Mouse (Mus musculus) embryonic facial prominence, embryonic 15.5 days (tissue): ENCODE measurements around the gene Pbld2. TPM values are rescaled to one million over a fixed set of nuclear protein-coding genes. Genes with fewer than 3 reads are reported as not detected.

Experiments used
- ATAC-seq: fragments of 200-750 bp; cut with Nextera tagmentation; 2 replicates; pipeline ENCODE4 v1.8.0; 2017; ENCODE audit warnings: low read depth, moderate TSS enrichment; ENCODE audit not compliant: insufficient number of reproducible peaks, low FRiP score, low TSS enrichment
- H3K27ac ChIP-seq: fragments of 300-500 bp; sonication (generic); replicated peaks from 2 replicates; pipeline ENCODE4 v1.5.1; 2015; ENCODE audit warnings: mild to moderate bottlenecking, inconsistent platforms
- H3K27me3 ChIP-seq: fragments of 300-500 bp; sonication (generic); 2 replicates; pipeline ENCODE4 v1.6.1; 2015; ENCODE audit warnings: inconsistent platforms
- H3K36me3 ChIP-seq: fragments of 300-500 bp; sonication (generic); 2 replicates; pipeline ENCODE4 v1.6.1; 2015; ENCODE audit warnings: mild to moderate bottlenecking, inconsistent platforms
- H3K4me1 ChIP-seq: fragments of 300-500 bp; sonication (generic); 2 replicates; pipeline ENCODE4 v1.6.1; 2015; ENCODE audit warnings: inconsistent platforms
- H3K4me2 ChIP-seq: fragments of 300-500 bp; sonication (generic); replicated peaks from 2 replicates; pipeline ENCODE4 v1.6.1; 2015; ENCODE audit warnings: mild to moderate bottlenecking, inconsistent platforms
- H3K4me3 ChIP-seq: fragments of 300-500 bp; sonication (generic); replicated peaks from 2 replicates; pipeline ENCODE4 v1.5.1; 2015; ENCODE audit warnings: mild to moderate bottlenecking, inconsistent platforms
- H3K9ac ChIP-seq: fragments of 300-500 bp; sonication (generic); 2 replicates; pipeline ENCODE4 v1.6.1; 2015; ENCODE audit warnings: inconsistent platforms
- H3K9me3 ChIP-seq: fragments of 300-500 bp; sonication (generic); replicated peaks from 2 replicates; pipeline ENCODE4 v1.6.1; 2016; ENCODE audit warnings: inconsistent platforms
- WGBS: fragments of 180-500 bp; shearing (Covaris S2); methylation state at CpG from one replicate; pipeline ENCODE4 v1.1.7; 2015; 5-methylcytosine and 5-hydroxymethylcytosine counted together
- polyA plus RNA-seq: library from polyadenylated mRNA; unstranded; fragments of >200 nt; fragmentation: Nextera tagmentation; extraction: Ambion mirVana; gene quantifications from 2 replicates; pipeline ENCODE4 v1.2.1, GENCODE M21; 2015

Pbld2 gene
- polyA plus RNA-seq, 1 experiment from 2014 or later: 1.3 TPM

- Histone ChIP-seq H3K4me1 (no peaks in the 10 kb centered on the region), H3K36me3 (peaks cover 81% of the 10 kb centered on the region), H3K4me3 (no peak overlapping the region), H3K4me2 (no peak overlapping the region), H3K9me3 (no peaks in the 10 kb centered on the region), H3K27me3 (no peaks in the 10 kb centered on the region), H3K27ac (no peak overlapping the region), H3K9ac (no peak overlapping the region)
- ATAC-seq: no peak
- WGBS: 62% methylated on average over 3 of the region's 3 CpGs
Measured at GRCm38 (mm10) chr10:63008193-63008592, 15.9 kb upstream of the Pbld2 start.

GRCm38 (mm10) chr10:63010268-63010667, 13.8 kb upstream of the Pbld2 start:
- Histone ChIP-seq H3K4me2 (no peak overlapping the region), H3K36me3 (peaks cover 76% of the 10 kb centered on the region), H3K4me1 (no peaks in the 10 kb centered on the region), H3K9me3 (no peaks in the 10 kb centered on the region), H3K27me3 (no peaks in the 10 kb centered on the region), H3K27ac (no peak overlapping the region), H3K9ac (no peak overlapping the region), H3K4me3 (no peak overlapping the region)
- 0 out of 2 replicates have a peak, but pooled peaks have one; percentile 15 for ATAC-seq
- WGBS: 67% methylated on average over 4 of the region's 4 CpGs

- 72% methylated on average over 6 of the region's 6 CpGs for WGBS
- Histone ChIP-seq H3K4me3 (no peak overlapping the region), H3K9me3 (no peaks in the 10 kb centered on the region), H3K4me2 (no peak overlapping the region), H3K27ac (no peak overlapping the region), H3K36me3 (peaks cover 80% of the 10 kb centered on the region), H3K4me1 (no peaks in the 10 kb centered on the region), H3K9ac (no peak overlapping the region), H3K27me3 (no peaks in the 10 kb centered on the region)
- no peak for ATAC-seq
Measured at GRCm38 (mm10) chr10:63011556-63011955, 12.6 kb upstream of the Pbld2 start.

GRCm38 (mm10) chr10:63013476-63013875, 10.6 kb upstream of the Pbld2 start:
- Histone ChIP-seq H3K27ac (no peak overlapping the region), H3K36me3 (peaks cover 72% of the 10 kb centered on the region), H3K4me2 (no peak overlapping the region), H3K4me3 (no peak overlapping the region), H3K4me1 (no peaks in the 10 kb centered on the region), H3K9ac (no peak overlapping the region), H3K9me3 (no peaks in the 10 kb centered on the region), H3K27me3 (no peaks in the 10 kb centered on the region)
- ATAC-seq: no peak
- 87% methylated on average over 3 of the region's 3 CpGs for WGBS

GRCm38 (mm10) chr10:63014168-63014567, 9.9 kb upstream of the Pbld2 start:
- Histone ChIP-seq H3K9ac (no peak overlapping the region), H3K36me3 (peaks cover 69% of the 10 kb centered on the region), H3K4me3 (no peak overlapping the region), H3K9me3 (no peaks in the 10 kb centered on the region), H3K4me2 (no peak overlapping the region), H3K4me1 (no peaks in the 10 kb centered on the region), H3K27ac (no peak overlapping the region), H3K27me3 (no peaks in the 10 kb centered on the region)
- no peak for ATAC-seq
- WGBS: 85% methylated on average over 9 of the region's 9 CpGs

- no peak overlapping the region for H3K4me2 ChIP-seq
- H3K4me3 ChIP-seq: no peak overlapping the region
- 86% methylated on average over 6 of the region's 6 CpGs for WGBS
- H3K9ac ChIP-seq: no peak overlapping the region
- no peak for ATAC-seq
- H3K36me3 ChIP-seq: peaks cover 23% of the 10 kb centered on the region
- H3K9me3 ChIP-seq: no peaks in the 10 kb centered on the region
- H3K4me1 ChIP-seq: peaks cover 16% of the 10 kb centered on the region
- no peak overlapping the region for H3K27ac ChIP-seq
- H3K27me3 ChIP-seq: no peaks in the 10 kb centered on the region
Measured at GRCm38 (mm10) chr10:63019304-63019703, 4.8 kb upstream of the Pbld2 start.

- Histone ChIP-seq H3K4me2 (peak overlapping the region; percentile 63), H3K4me1 (peaks cover 34% of the 10 kb centered on the region), H3K27ac (0 out of 2 replicates have a peak overlapping the region, but pooled peaks have one; percentile 100), H3K27me3 (no peaks in the 10 kb centered on the region), H3K36me3 (peaks cover 7% of the 10 kb centered on the region), H3K4me3 (peak overlapping the region; percentile 74), H3K9ac (0 out of 2 replicates have a peak overlapping the region, but pooled peaks have one; percentile 89), H3K9me3 (no peaks in the 10 kb centered on the region)
- no peak for ATAC-seq
- 35% methylated on average over 4 of the region's 4 CpGs for WGBS
Measured at GRCm38 (mm10) chr10:63021702-63022101, 2.4 kb upstream of the Pbld2 start.

- no peaks in the 10 kb centered on the region for H3K27me3 ChIP-seq
- no peaks in the 10 kb centered on the region for H3K36me3 ChIP-seq
- H3K9me3 ChIP-seq: no peaks in the 10 kb centered on the region
- H3K27ac ChIP-seq: peak overlapping the region; percentile 100
- peak overlapping the region; percentile 89 for H3K9ac ChIP-seq
- H3K4me3 ChIP-seq: peak overlapping the region; percentile 74
- ATAC-seq: no peak
- WGBS: under 1% methylated on average over 27 of the region's 27 CpGs
- peaks cover 34% of the 10 kb centered on the region for H3K4me1 ChIP-seq
- H3K4me2 ChIP-seq: peak overlapping the region; percentile 63
Measured at GRCm38 (mm10) chr10:63022541-63023120, 1.5 kb upstream of the Pbld2 start.

- peaks cover 34% of the 10 kb centered on the region for H3K4me1 ChIP-seq
- H3K36me3 ChIP-seq: no peaks in the 10 kb centered on the region
- H3K9me3 ChIP-seq: no peaks in the 10 kb centered on the region
- H3K9ac ChIP-seq: peak overlapping the region; percentile 89
- ATAC-seq: peak; percentile 48
- peak overlapping the region; percentile 100 for H3K27ac ChIP-seq
- H3K4me2 ChIP-seq: peak overlapping the region; percentile 63
- H3K4me3 ChIP-seq: peak overlapping the region; percentile 74
- under 1% methylated on average over 67 of the region's 68 CpGs for WGBS
- no peaks in the 10 kb centered on the region for H3K27me3 ChIP-seq
Measured at GRCm38 (mm10) chr10:63023121-63023748, 880 bp upstream of the Pbld2 start.

GRCm38 (mm10) chr10:63024580-63024910, 430 bp downstream of the Pbld2 start:
- peak overlapping the region; percentile 74 for H3K4me3 ChIP-seq
- H3K9me3 ChIP-seq: no peaks in the 10 kb centered on the region
- no peak for ATAC-seq
- H3K27ac ChIP-seq: peak overlapping the region; percentile 100
- H3K9ac ChIP-seq: peak overlapping the region; percentile 63
- H3K4me1 ChIP-seq: peaks cover 34% of the 10 kb centered on the region
- H3K4me2 ChIP-seq: peak overlapping the region; percentile 63
- WGBS: under 1% methylated on average over 8 of the region's 8 CpGs
- H3K27me3 ChIP-seq: no peaks in the 10 kb centered on the region
- no peaks in the 10 kb centered on the region for H3K36me3 ChIP-seq

GRCm38 (mm10) chr10:63025016-63025415, 901 bp downstream of the Pbld2 start:
- Histone ChIP-seq H3K9me3 (no peaks in the 10 kb centered on the region), H3K4me3 (peak overlapping the region; percentile 74), H3K36me3 (no peaks in the 10 kb centered on the region), H3K27me3 (no peaks in the 10 kb centered on the region), H3K4me1 (peaks cover 34% of the 10 kb centered on the region), H3K4me2 (peak overlapping the region; percentile 63), H3K27ac (peak overlapping the region; percentile 100), H3K9ac (no peak overlapping the region; the same call in 1 of the 2 replicates)
- no peak for ATAC-seq
- 35% methylated on average over 2 of the region's 2 CpGs for WGBS
